Mouse (Mus musculus): ENCODE data around the gene Gja8.

Gene Gja8

GRCm38 (mm10) chr3:96925920-96926319 is at the start of gene Gja8:
TSS of gene Gja8 (minus strand) at chr3:96926020.
- DNase-seq (ENCODE audit: inconsistent ontology term), result no peak

GRCm38 (mm10) chr3:96974467-96974866 is 48.6 kb upstream of the Gja8 start:
- DNase-seq (ENCODE audit: inconsistent ontology term), result no peak

GRCm38 (mm10) chr3:96970986-96971385 is 45.2 kb upstream of the Gja8 start:
- DNase-seq (ENCODE audit: inconsistent ontology term), result no peak

- DNase-seq (ENCODE audit: inconsistent ontology term), result peak; percentile 87
These were observed 37.5 kb upstream of the Gja8 start for GRCm38 (mm10) chr3:96963088-96964034.

GRCm38 (mm10) chr3:96960597-96960996 is 34.8 kb upstream of the Gja8 start:
- no peak for DNase-seq (ENCODE audit: inconsistent ontology term)

- no peak for DNase-seq (ENCODE audit: inconsistent ontology term)
These were observed 27.8 kb upstream of the Gja8 start for GRCm38 (mm10) chr3:96953489-96954233.

- DNase-seq (ENCODE audit: inconsistent ontology term), result no peak
These were observed 16.9 kb upstream of the Gja8 start for GRCm38 (mm10) chr3:96942706-96943105.

- DNase-seq (ENCODE audit: inconsistent ontology term), result peak; percentile 85
These were observed 12.9 kb upstream of the Gja8 start for GRCm38 (mm10) chr3:96938738-96939137.

GRCm38 (mm10) chr3:96937606-96938005 is 11.8 kb upstream of the Gja8 start:
- no peak for DNase-seq (ENCODE audit: inconsistent ontology term)

- peak; percentile 49 for DNase-seq (ENCODE audit: inconsistent ontology term)
These were observed 10.4 kb upstream of the Gja8 start for GRCm38 (mm10) chr3:96936241-96936640.

GRCm38 (mm10) chr3:96931261-96931681 is 5.5 kb upstream of the Gja8 start:
- DNase-seq (ENCODE audit: inconsistent ontology term), result no peak

- DNase-seq (ENCODE audit: inconsistent ontology term), result no peak
These were observed 1.2 kb downstream of the Gja8 start for GRCm38 (mm10) chr3:96924631-96925030.

GRCm38 (mm10) chr3:96920991-96921390 is 4.8 kb downstream of the Gja8 start:
- no peak for DNase-seq (ENCODE audit: inconsistent ontology term)

GRCm38 (mm10) chr3:96905592-96905991 is 20.2 kb downstream of the Gja8 start:
- no peak for DNase-seq (ENCODE audit: inconsistent ontology term)

GRCm38 (mm10) chr3:96904851-96905541 is 20.8 kb downstream of the Gja8 start, which contains the start of gene Gpr89:
TSS of gene Gpr89 (minus strand) at chr3:96905346.
- DNase-seq (ENCODE audit: inconsistent ontology term), result peak; percentile 87

GRCm38 (mm10) chr3:96904393-96904792 is 21.4 kb downstream of the Gja8 start, which contains the start of gene Gja5:
TSS of gene Gja5 (plus strand) at chr3:96904693.
- DNase-seq (ENCODE audit: inconsistent ontology term), result no peak

GRCm38 (mm10) chr3:96902336-96902999 is 23.4 kb downstream of the Gja8 start:
- DNase-seq (ENCODE audit: inconsistent ontology term), result no peak

- no peak for DNase-seq (ENCODE audit: inconsistent ontology term)
These were observed 42.1 kb downstream of the Gja8 start for GRCm38 (mm10) chr3:96883690-96884089.

GRCm38 (mm10) chr3:96882061-96882849 is 43.6 kb downstream of the Gja8 start:
- no peak for DNase-seq (ENCODE audit: inconsistent ontology term)

GRCm38 (mm10) chr3:96881557-96881956 is 44.3 kb downstream of the Gja8 start:
- DNase-seq (ENCODE audit: inconsistent ontology term), result no peak

Measured in Muller cell, postnatal 12 days (primary cell).